Mouse (Mus musculus) brain, embryonic 14.5 days (tissue): ENCODE measurements around the gene Mrps31. TPM values are rescaled to one million over a fixed set of nuclear protein-coding genes. Genes with fewer than 3 reads are reported as not detected.

Experiments used
- DNase-seq: peaks from one replicate; pipeline ENCODE4 v3.0.0-alpha.2; 2011; ENCODE audit warnings: low read depth
- CTCF ChIP-seq: fragments of 200-500 bp; IDR thresholded peaks from 2 replicates; pipeline ENCODE4 v1.5.1; 2012; ENCODE audit warnings: inconsistent platforms, mild to moderate bottlenecking, moderate library complexity, borderline replicate concordance; ENCODE audit not compliant: insufficient read depth, insufficient read length; ENCODE audit errors: extremely low read depth
- POLR2A ChIP-seq: fragments of 200-500 bp; IDR thresholded peaks from 2 replicates; pipeline ENCODE4 v1.6.1; 2012; ENCODE audit warnings: mild to moderate bottlenecking, inconsistent platforms, borderline replicate concordance; ENCODE audit not compliant: poor library complexity, insufficient read depth, insufficient read length, severe bottlenecking; ENCODE audit errors: extremely low read depth
- polyA plus RNA-seq: library from polyadenylated mRNA; depleted of rRNA; stranded (reverse); fragments of >200 nt; gene quantifications from 2 replicates; pipeline ENCODE4 v1.2.3, GENCODE M21; 2012; rRNA removed

Gene Mrps31
- polyA plus RNA-seq = 16.0 and 18.5 TPM in 2 replicates

DNA sequence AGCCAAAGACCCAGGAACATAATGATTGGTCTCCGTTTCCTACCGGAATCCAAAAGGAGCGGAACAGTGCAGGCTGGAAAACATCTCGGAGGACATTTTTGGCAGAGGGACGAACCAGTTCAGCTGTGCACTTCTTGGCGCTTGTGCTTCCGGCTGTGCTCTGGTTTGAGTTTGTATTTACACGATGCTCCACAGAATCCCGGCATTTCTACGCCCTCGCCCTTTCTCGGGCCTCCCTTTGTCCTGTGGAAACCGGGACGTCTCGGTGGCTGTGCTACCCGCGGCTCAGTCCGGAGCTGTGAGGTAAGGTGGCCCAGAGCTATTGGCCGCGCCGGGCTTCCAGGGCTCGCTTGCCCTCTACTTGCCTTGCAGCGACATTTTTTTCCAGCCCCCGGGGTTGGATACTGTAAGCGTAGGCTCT, at the start of gene Mrps31:
Mrps31 (plus strand) TSS at position 80 of the 421 bp plus-strand sequence.
- peak; percentile 97 for DNase-seq
- TF ChIP-seq POLR2A (peak; percentile 45; the same call in 1 of the 2 replicates), CTCF (no peak)

DNA sequence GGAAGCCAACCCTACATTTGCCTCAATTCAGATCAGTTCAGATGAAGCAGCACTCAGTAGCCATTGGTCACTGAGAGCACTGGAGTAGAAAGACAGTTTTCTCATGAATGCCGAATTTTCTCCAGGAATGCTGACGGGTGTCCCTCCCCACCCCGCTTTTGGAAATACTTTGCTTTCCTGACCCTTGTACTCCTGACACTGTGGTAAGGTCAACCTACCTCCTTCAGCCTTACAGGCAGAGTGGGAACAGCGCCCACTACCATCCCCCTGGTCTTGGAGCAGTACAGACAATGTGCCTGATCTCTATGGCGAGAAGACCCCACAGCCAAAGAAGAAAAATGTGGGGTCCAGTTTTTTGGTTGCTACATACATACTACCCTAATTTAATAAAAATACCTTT, 34.9 kb upstream of the Mrps31 start:
- no peak for TF ChIP-seq POLR2A
- no peak for TF ChIP-seq CTCF
- DNase-seq = no peak

DNA sequence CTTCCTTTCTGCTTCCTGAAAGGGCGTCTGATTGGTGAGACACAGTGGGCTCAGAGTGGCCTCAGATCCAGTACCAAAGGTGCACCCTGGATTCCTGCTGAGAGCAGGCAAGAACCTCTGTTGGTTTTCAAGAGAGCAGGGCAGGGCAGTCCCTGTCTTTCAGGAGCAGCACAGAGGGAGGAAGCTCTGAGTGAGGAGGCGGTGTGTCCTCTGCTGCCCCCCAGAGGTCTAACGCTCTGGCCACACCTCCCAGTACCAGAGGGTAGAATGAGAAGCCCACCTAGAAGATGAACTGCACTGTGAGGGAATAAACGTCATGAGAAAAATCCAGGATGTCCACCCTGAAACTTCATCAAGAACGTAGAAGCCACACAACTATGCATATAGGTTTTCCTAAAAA, 34.3 kb upstream of the Mrps31 start:
- TF ChIP-seq CTCF = peak; percentile 69
- TF ChIP-seq POLR2A = no peak
- DNase-seq = peak; percentile 57

DNA sequence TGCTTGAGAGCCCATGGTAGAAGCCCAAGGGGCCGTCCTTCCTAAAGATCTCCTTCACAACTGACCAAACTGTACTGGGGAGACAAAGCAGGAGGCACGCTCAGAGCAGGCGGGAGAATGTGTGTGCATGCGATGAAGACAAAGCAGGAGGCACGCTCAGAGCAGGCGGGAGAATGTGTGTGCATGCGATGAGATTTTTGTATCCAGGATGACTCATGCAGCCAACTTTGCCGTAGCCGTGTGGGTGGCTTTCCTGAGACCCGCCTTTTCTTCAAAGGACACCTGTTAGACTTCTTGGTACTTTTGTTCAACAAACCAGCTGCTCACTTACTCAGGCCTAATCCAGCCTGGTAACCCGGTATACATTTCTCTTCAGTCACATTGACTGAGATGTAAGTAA, 30.2 kb upstream of the Mrps31 start:
- no peak for DNase-seq
- no peak for TF ChIP-seq CTCF
- no peak for TF ChIP-seq POLR2A

DNA sequence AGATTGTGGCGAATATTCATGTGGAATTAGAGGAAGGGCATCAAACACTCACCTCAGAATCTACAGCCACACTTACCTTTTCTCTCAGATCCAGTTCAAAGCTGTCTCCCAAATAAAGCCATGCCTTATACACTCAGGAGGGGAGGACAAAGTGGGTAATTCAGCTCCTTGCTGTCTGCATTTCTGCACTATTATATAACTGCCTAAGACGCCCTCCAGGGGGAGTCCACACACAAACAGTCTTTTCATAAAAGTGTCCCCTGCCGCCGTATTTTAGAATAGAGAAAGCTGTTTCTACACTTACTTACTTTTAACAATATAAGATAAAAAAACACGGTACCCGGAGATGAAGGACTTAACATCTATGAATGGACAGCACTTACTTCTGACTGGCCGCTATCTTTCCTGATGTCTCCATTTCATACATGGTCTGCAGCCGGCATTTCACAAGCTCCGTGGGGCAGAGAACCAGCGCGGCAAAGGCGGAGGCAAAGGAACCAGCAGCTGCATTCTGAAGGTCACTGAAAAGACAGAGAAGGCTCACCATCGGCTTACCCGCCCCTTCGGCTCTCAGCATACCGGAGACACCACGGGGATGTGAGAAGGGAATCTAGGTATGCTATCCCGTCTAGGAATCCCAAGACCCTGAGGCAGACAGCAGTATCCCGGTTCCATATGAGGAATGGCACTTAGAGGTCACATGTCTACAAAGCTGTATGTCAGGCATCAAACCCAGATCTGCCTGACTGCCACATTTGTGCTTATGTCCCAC, 28.2 kb upstream of the Mrps31 start:
- no peak for TF ChIP-seq POLR2A
- peak; percentile 6; the same call in 1 of the 2 replicates for TF ChIP-seq CTCF
- no peak for DNase-seq

DNA sequence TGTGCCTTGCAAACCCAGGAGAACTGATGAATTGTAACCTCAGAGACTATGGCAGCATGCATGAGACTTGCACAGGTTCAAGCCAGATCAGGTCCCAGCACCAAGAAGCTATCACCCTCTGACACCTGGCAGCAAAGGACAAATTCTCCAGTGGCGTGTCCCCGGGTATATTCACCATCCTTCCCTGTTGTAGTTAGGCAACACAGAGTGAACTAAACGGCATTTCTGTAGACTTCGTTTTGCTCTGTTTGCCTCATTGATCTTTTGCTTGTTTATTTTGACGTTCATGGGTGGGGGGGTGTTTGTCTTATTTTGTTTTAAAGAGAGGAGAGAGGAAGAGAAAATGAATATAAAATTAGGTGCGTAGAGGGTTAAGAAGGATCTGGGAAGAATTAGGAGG, 26.0 kb upstream of the Mrps31 start:
- TF ChIP-seq POLR2A = no peak

DNA sequence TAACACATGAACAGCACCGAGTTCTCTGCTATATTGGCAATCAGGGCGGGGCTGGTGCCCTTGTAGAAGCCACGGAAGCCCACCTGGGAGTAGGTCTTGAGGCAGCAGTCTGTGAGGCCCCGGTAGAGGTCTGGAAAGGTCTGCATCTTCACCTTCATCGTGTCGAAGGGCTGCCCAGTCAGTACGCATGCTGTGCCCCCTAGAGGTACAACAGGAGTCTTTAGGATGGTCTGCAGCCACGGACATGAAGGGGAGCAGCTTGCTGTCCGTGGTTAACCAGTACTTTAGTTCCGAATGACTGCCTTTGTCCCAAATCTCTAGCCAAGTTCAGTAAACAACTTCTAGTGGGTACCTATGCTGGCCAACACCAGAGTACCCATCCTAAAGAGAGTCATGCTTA, 21.3 kb upstream of the Mrps31 start:
- TF ChIP-seq POLR2A (no peak), CTCF (no peak)
- DNase-seq = no peak

More for the DNA sequence above, 26.0 kb upstream of the Mrps31 start:
- DNase-seq = no peak

DNA sequence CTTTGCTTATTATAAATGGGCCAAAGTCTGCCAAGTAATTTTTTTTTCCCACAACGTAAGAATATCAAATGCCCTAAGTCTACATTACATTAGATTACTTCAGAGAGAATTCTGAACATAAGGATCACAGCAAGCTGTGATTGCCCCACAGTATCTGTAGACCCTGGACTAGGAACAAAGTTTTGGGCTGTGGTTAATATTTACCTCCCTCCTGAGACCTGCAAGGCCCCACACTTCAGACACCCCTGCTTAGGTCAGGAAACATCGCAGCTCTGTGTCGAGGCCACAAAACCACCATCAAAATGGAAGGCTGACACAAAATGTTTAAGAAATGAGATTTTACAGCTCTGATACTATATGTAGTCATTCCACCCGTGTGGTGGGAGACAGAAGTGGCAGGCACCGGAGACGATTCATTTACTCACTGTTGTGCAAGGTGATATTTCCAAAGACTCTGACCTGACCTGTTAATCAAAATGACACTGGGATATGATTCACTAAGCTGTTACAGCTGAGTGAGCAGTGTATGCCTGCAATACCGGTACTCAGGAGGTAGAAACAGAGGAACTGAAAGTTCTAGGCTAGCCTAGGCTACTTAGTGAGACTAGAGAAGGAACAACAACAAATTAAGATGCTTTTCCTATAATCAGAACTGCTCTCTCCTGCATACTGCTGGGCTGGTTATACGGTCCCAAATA, 20.2 kb upstream of the Mrps31 start:
- no peak for DNase-seq
- no peak for TF ChIP-seq CTCF

DNA sequence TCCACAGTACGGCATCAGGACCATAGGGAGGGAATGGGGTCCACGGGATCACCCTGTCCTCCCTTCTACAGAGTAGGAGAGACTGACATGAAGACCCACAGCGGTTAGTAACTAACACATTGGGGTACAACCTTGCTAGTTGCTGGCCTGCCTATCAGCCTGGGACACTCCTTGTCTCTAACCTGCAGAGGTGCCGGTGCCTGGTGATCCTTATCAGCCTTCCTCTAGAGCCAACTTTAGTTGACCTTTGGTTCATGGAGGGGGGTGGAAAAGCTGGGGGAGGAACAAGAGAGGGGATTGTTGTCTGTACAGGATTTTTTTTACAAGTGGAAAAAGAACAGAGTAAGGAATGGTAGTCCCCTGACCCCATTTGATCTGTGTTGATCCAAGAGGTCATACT, 16.7 kb upstream of the Mrps31 start:
- TF ChIP-seq POLR2A (no peak), CTCF (no peak)
- DNase-seq = no peak

DNA sequence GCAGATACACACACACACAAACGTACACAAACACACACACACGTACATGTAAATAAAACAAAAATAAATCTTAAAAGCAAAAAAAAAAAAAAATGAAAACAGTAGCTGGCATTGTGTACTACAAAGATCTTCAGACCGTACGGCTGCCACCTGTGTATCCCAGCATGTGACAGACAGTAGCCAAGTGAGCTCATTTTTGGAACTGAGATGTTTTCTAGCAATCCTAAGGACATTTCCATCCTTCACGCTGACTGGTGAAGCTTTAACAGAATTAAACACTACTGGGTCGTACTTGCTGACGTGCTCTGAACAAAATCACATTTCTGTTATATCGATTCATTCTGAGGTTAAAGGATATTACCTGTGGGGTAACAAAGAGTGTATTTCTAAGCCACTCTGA, 15.9 kb upstream of the Mrps31 start:
- TF ChIP-seq CTCF (no peak), POLR2A (no peak)

DNA sequence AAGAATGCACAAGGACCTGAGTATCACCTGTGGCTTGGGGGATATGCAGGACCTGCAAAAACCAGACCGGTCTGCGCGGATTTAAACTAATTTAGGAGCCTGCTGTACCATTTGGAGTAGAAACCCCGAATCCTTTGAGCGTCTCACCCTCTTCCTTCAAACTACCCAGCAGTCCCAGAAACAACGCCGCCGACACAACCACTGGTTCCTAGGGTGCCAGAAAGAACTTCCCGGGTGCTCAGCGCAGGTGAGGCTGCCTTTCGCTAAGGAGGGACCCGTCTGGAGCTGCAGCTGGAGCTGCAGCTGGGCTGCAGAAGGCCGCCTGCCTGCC, 13.4 kb upstream of the Mrps31 start:
- TF ChIP-seq POLR2A (no peak), CTCF (no peak)
- no peak for DNase-seq

More for the DNA sequence above, 15.9 kb upstream of the Mrps31 start:
- no peak for DNase-seq

DNA sequence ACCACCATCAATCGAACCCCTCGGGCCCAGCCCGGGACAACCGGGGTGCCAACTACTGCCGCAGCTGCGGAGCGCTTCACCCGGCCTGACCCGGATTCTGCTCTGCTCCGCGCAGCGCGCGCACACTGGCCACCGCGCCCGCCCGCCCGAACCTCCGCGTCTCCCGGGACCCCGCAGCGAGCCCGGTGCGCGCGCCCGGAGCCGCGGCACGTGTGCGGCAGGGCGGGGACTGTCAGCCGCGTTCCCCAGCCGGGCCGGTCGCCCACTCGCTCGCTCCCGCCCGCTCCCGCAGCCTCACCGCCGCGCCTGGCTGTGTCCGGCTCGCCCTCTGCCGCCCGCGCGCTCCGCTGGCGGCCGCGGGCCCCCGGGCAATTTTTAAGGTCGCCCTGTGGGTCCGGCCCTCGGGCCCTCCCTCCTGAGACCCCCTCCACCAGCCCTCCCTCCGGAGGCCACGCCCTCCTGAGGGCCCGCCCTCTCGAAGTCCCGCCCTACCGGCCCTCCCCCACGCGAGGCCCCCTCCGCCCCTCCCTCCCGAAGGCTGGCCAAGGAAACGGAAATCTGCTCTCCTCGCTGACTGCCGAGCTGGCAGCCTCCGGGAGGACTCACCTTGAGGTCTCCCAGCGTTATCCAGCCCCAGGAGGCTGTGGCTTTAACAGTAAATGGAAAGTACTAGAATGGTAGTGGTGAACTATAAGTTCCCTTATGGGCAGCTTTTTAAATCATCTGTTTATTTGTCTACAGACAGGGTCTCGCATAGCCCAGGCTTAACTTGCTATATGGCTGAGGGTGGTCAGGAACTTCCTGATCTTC, 12.8 kb upstream of the Mrps31 start, which contains the start of gene Slc25a15:
Slc25a15 (minus strand) TSS at position 456 of the 810 bp plus-strand sequence.
- TF ChIP-seq CTCF (no peak), POLR2A (peak; percentile 81; the same call in 1 of the 2 replicates)

More for the DNA sequence above, 12.8 kb upstream of the Mrps31 start, which contains the start of gene Slc25a15:
- peak; percentile 96 for DNase-seq
